Mouse (Mus musculus): ENCODE measurements at regions not wholly inside any gene's neighbourhood (a gene's known extent, or its start where the extent isn't known, plus 50 kb on each side); places are given as distances from the start of the nearest gene placed in this dataset.

DNA sequence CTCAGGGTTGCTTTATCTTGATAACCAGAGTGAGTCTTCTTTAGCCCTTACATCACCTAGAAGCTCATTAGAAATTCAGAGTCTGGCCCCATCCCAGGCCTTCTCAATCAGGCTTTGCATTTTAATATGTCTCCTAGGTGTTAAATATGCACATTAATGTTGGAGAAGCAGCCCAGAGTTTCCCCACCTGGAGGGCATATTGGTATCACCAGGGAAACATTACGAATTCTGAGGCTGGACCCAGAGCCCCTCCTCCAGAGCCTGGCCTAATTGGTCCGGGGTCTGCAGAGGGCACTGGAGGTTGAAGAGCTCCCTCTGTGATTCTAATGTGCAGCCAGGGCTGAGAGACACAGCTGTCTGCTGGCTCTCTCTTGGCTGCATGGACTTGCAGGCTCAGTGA, 478.1 kb downstream of the Fut8 start:
- TF ChIP-seq NANOG (IDR thresholded peaks at IDR 0.05; ENCODE audit: borderline replicate concordance, low read length) (no peak), CTCF (conservative IDR thresholded peaks at IDR 0.05; ENCODE audit: low read length) (no peak)

Data from E14TG2a.4 (cell line).